Mouse (Mus musculus): ENCODE data around the gene Tdrd12.

Gene Tdrd12

DNA sequence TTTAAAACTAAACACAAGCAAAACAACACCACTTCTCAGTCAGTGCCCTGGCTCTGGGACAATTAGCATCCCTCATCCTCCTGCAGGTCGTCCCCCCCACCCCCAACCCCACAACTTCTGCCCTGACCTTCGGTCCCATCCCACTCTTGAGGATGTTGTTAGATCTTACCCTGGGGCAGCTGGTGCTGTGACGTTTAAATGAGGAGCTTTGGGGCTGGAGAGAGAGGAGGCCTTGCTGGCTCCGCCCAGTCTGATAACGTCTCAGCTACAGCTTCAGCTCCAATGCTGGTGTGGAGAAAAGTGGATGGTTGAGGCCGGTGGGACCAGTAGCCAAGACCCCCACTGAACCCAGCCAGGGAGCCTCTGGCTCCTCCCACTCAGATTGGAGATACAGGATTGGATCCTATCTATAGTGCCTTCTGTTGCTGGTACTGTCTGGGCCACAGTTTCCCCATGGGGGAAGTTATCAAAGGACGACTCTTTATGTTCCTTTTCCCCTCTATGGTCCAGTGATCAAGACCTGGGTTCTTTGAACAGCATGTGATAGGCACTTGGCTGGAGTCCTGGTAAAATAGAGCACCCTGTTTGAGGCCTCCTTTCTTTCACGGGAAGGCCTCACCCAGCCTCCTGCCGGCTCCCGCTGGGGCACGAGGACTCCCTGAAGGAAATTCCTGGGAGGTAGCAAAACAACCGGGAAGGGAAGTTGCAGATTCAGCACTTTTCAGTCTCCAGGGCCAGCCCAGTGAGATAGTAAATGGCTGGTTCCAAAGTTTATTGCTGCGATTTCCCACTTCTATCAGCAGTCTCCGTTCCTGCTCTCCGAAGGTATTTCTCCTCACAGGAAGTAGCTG is 89.3 kb downstream of the Tdrd12 start, which contains the start of gene Slc7a9:
TSS of gene Slc7a9 (plus strand) at position 801 of the 851 bp plus-strand sequence.
- no peak for DNase-seq

DNA sequence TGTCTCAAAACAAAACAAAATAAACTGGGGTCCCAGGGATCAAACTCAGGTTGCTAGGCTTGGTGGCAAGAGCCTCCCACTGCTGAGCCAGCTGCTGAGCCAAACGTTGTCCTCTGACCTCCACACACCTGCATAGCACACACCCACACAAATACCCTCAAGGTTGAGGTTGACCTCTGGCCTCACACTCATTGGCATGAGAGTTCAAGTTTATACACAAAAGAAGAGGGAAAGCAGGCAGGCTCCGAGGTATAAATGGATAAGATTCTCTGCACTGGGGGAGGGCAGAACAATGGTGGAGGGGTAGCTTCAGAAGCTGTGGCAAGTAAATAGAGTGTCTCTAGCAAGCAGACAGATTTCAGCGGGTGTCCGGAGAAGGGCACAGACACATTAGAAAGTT is 90.0 kb downstream of the Tdrd12 start:
- no peak for DNase-seq

DNA sequence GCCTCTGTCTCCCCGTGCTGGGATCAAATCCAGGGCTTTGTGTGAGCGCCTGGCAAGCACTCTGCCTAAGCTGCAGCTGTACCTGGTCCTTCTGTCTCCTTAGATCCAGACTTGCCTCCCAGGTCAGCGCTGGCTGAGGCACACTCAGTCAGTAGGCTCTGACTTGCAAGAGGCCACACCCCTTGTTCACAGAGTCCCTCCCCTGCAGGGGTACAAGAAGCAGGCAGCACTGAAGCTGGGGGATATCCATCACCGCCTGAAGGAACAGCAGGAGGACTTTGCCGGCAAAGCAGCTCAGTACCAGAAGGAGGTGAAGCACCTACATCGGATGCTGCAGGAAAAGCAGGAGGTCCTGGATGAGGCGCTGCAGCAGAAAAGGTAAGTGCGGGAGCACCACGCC is 102.3 kb downstream of the Tdrd12 start:
- DNase-seq: no peak

DNA sequence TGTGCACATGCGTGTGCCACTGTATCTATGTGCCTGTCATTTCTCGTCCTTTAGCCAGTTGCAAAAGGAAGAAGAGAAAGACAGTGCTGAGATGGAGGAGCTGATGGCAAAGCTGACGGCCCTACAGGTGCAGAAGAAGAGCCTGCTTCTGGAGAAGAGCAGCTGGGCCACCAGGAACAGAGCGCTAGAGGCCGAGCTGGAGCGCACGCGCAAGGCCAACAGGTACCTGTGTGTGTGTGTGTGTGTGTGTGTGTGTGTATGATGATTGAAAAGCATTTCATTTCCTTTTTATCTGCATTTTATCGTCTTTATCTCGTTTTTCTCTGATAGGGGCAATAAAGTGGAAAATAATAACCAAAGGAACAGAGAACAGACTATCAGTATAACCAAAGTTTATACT is 109.4 kb downstream of the Tdrd12 start:
- DNase-seq: no peak

DNA sequence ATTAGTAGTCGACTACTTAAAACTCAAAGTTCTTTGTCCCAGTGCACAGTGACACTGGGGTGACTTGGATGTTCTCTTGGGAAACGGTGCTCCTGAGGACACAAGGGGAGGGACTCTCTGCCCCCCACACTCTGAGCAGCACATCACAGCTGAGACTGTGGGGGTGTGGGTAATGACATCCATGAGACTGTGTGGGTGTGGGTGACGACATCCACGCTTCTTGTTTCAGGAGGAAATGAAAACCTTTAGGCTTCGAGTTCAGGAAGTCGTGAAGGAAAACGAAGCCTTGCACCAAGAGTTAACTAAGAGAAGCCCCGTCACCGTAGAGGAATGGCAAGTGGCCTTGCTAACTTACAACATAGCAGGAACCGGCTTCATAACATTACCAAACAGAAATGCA is 114.5 kb downstream of the Tdrd12 start:
- DNase-seq: no peak

Data from lung, postnatal 10 days (tissue).